Mouse (Mus musculus): ENCODE measurements around the gene Btbd35f5.
"Not testable (repeated sequence)": the region's sequence is repeated elsewhere in the genome, so short reads cannot be mapped to it uniquely, and the experiment has no call there.

Btbd35f5 gene

GRCm38 (mm10) chrX:32973597-32973996 lies at the start of gene Btbd35f5:
Gene Btbd35f5, plus strand, starts transcription at chrX:32973897.
- DNase-seq: not testable (repeated sequence)

- not testable (repeated sequence) for DNase-seq
These were observed 32.2 kb upstream of the Btbd35f5 start, which contains the start of gene Gm21789 for GRCm38 (mm10) chrX:32941468-32941867. Gene Gm21789, plus strand, starts transcription at chrX:32941768.

Data from kidney, postnatal 36 days (tissue).